Mouse (Mus musculus) thymus, adult 2 months (tissue): ENCODE results near the gene Gjb4. TPM values are rescaled to one million over a fixed set of nuclear protein-coding genes. Genes with fewer than 3 reads are reported as not detected.
A peak's percentile ranks its signal among the peaks of the same experiment; 100 is the strongest.

ENCODE experiments used
- DNase-seq: peaks from one replicate; pipeline ENCODE4 v3.0.0; 2021
- H3K27ac ChIP-seq: fragments of 200-500 bp; 2 replicates; pipeline ENCODE4 v1.5.1; 2012; ENCODE audit warnings: low read length, control low read depth; ENCODE audit not compliant: control insufficient read depth, insufficient read depth
- H3K27me3 ChIP-seq: fragments of 200-500 bp; 2 replicates; pipeline ENCODE4 v1.6.1; 2012; ENCODE audit warnings: mild to moderate bottlenecking, low read length, moderate library complexity, mixed read lengths; ENCODE audit not compliant: control insufficient read depth, insufficient read depth
- H3K36me3 ChIP-seq: fragments of 200-500 bp; 2 replicates; pipeline ENCODE4 v1.6.1; 2012; ENCODE audit warnings: mild to moderate bottlenecking, low read length, moderate library complexity; ENCODE audit not compliant: control insufficient read depth, insufficient read depth
- H3K4me1 ChIP-seq: fragments of 200-500 bp; replicated peaks from 2 replicates; pipeline ENCODE4 v1.6.1; 2012; ENCODE audit warnings: low read length; ENCODE audit not compliant: control insufficient read depth, insufficient read depth
- H3K4me3 ChIP-seq: fragments of 200-500 bp; 2 replicates; pipeline ENCODE4 v1.5.1; 2012; ENCODE audit warnings: mild to moderate bottlenecking, low read length, control low read depth, moderate library complexity; ENCODE audit not compliant: control insufficient read depth, insufficient read depth
- CTCF ChIP-seq: fragments of 200-500 bp; IDR thresholded peaks from 2 replicates; pipeline ENCODE4 v1.5.1; 2012; ENCODE audit warnings: mild to moderate bottlenecking, control low read depth, low read length, moderate library complexity, borderline replicate concordance; ENCODE audit not compliant: control insufficient read depth, poor library complexity, insufficient read depth; ENCODE audit errors: extremely low read depth
- POLR2A ChIP-seq: fragments of 200-500 bp; IDR thresholded peaks from 2 replicates; pipeline ENCODE4 v1.6.1; 2012; ENCODE audit warnings: mild to moderate bottlenecking, low read length, control low read depth, moderate library complexity; ENCODE audit not compliant: control insufficient read depth, poor library complexity, insufficient read depth; ENCODE audit errors: extremely low read depth
- WGBS: fragments of 180-500 bp; shearing (Covaris S2); methylation state at CpG from one replicate; pipeline ENCODE4 v1.1.7; 2018; 5-methylcytosine and 5-hydroxymethylcytosine counted together
- polyA plus RNA-seq: library from polyadenylated mRNA; depleted of rRNA; stranded (reverse); fragments of >200 nt; gene quantifications from 2 replicates; pipeline ENCODE4 v1.2.3, GENCODE M21; 2012

Gene Gjb4
- polyA plus RNA-seq, 1 experiment, result 0.49 TPM

DNA sequence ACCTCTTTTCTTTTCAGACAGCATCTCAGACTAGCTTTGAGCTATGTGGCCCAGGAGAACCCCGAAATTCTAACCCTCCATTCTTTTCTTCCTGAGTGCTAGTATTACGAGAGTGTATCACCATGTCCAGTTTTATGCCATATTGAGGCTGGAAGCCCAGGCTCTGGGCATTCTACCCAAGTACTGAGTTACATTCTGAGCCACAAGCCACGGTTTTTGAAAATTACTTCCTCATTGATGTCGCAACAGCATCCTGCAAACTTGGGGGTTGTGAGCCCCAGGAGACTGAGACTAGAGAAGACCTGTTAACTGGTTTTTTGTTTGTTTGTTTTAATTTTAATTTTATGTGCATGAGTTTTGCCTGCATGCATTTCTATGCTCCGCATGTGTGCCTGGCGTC is 26.1 kb downstream of the Gjb4 start:
- DNase-seq, result no peak
- no peaks in the 10 kb centered on the region; the same call in 1 of the 2 replicates for H3K27me3 ChIP-seq
- no peak overlapping the region for H3K4me3 ChIP-seq
- H3K27ac ChIP-seq, result no peak overlapping the region
- no peaks in the 10 kb centered on the region for H3K4me1 ChIP-seq
- H3K36me3 ChIP-seq, result no peaks in the 10 kb centered on the region
- 14% methylated on average over 6 of the region's 6 CpGs for WGBS
- no peak for TF ChIP-seq CTCF
- no peak for TF ChIP-seq POLR2A

DNA sequence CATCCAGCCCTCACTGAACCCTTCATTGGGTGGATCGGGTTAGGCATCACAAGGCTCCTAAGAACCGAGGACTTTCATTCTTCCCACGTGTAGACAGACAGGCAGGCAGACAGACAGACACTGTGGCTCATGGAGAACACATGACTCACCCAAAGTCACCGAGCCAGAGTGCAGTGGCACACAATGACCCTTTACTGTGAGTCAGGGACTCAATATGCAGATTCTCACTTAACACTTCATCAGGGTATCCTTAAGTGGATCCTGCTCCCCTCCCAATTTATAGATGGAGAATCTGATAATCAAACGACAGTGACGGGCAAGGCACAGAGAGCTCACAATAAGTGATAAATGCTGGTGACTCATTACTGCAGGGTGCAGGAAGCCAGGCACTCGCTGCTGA is 26.6 kb downstream of the Gjb4 start:
- no peaks in the 10 kb centered on the region for H3K36me3 ChIP-seq
- H3K4me3 ChIP-seq, result no peak overlapping the region
- H3K27me3 ChIP-seq, result no peaks in the 10 kb centered on the region; the same call in 1 of the 2 replicates
- no peak overlapping the region for H3K27ac ChIP-seq
- no peak for DNase-seq
- WGBS, result 42% methylated on average over 7 of the region's 7 CpGs
- no peaks in the 10 kb centered on the region for H3K4me1 ChIP-seq
- no peak for TF ChIP-seq POLR2A
- TF ChIP-seq CTCF, result no peak

- TF ChIP-seq CTCF (no peak), POLR2A (no peak)
- WGBS, result 94% methylated on average over 5 of the region's 5 CpGs
- H3K4me1 ChIP-seq, result no peaks in the 10 kb centered on the region
- no peak for DNase-seq
- H3K4me3 ChIP-seq, result no peak overlapping the region
- no peaks in the 10 kb centered on the region for H3K36me3 ChIP-seq
- no peaks in the 10 kb centered on the region; the same call in 1 of the 2 replicates for H3K27me3 ChIP-seq
- no peak overlapping the region for H3K27ac ChIP-seq
Measured at GRCm38 (mm10) chr4:127325276-127325675, 28.6 kb downstream of the Gjb4 start.

- 23% methylated on average over 6 of the region's 6 CpGs for WGBS
- no peak for TF ChIP-seq POLR2A
- TF ChIP-seq CTCF, result peak; percentile 59; the same call in 1 of the 2 replicates
- Histone ChIP-seq H3K4me1 (no peaks in the 10 kb centered on the region), H3K27ac (no peak overlapping the region), H3K27me3 (no peaks in the 10 kb centered on the region), H3K36me3 (no peaks in the 10 kb centered on the region), H3K4me3 (no peak overlapping the region)
- DNase-seq, result peak; percentile 50
Measured at GRCm38 (mm10) chr4:127324759-127325158, 29.1 kb downstream of the Gjb4 start.

- 69% methylated on average over 10 of the region's 10 CpGs for WGBS
Measured at GRCm38 (mm10) chr4:127324296-127324695, 29.6 kb downstream of the Gjb4 start.

DNA sequence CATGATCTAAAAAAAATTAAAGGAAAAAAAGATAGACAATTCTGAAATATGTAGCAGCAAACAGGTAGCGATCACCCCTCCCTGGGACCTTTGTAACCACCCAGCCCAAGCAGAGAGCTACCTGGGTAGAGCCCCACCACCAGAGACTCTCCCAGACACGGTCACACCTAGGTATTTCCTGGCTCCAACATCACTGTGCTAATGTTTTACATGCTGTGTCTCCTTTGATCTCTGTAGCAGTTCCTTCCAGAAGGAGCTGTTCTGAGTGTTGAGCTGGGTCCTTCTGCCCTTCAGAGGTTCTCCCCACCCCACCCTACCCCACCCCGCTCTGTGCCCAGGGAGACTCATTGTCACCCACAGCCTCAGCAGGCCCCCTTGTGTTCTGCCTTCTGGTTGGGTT is 30.2 kb downstream of the Gjb4 start:
- 93% methylated on average over 3 of the region's 3 CpGs for WGBS
- Histone ChIP-seq H3K4me3 (no peak overlapping the region), H3K4me1 (no peaks in the 10 kb centered on the region), H3K36me3 (no peaks in the 10 kb centered on the region), H3K27ac (no peak overlapping the region), H3K27me3 (no peaks in the 10 kb centered on the region)
- TF ChIP-seq CTCF (no peak), POLR2A (no peak)
- no peak for DNase-seq

More at GRCm38 (mm10) chr4:127324296-127324695, 29.6 kb downstream of the Gjb4 start:
- H3K27me3 ChIP-seq, result no peaks in the 10 kb centered on the region
- no peaks in the 10 kb centered on the region for H3K4me1 ChIP-seq
- no peaks in the 10 kb centered on the region for H3K36me3 ChIP-seq
- H3K4me3 ChIP-seq, result no peak overlapping the region
- H3K27ac ChIP-seq, result no peak overlapping the region
- TF ChIP-seq POLR2A (no peak), CTCF (no peak)
- DNase-seq, result no peak

DNA sequence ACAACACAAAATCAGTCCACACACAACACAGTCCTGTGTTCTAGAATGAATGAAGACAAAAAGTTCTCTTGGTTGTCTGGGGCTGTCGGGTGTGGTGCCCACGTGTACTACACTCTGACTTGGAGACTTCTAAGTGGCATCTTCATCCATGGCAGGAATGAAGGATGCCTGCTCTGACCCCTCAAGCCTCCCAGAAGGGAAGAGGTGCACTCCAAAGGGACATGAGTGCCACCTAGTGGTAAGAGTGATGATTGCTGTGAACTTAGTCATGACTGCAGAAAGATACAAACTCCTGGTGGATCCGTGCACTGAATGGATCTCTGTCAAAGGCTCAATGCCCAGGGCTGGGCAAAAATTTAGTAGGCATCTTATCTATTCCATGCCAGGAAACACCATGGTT is 34.3 kb downstream of the Gjb4 start:
- WGBS, result 10% methylated on average over 3 of the region's 3 CpGs
- peak; percentile 65 for DNase-seq
- no peak overlapping the region for H3K4me3 ChIP-seq

More for the DNA sequence above, 34.3 kb downstream of the Gjb4 start:
- H3K36me3 ChIP-seq, result no peaks in the 10 kb centered on the region
- no peak overlapping the region for H3K27ac ChIP-seq
- TF ChIP-seq CTCF (no peak), POLR2A (no peak)
- no peaks in the 10 kb centered on the region for H3K4me1 ChIP-seq
- no peaks in the 10 kb centered on the region for H3K27me3 ChIP-seq
